In the genomic region with DNA sequence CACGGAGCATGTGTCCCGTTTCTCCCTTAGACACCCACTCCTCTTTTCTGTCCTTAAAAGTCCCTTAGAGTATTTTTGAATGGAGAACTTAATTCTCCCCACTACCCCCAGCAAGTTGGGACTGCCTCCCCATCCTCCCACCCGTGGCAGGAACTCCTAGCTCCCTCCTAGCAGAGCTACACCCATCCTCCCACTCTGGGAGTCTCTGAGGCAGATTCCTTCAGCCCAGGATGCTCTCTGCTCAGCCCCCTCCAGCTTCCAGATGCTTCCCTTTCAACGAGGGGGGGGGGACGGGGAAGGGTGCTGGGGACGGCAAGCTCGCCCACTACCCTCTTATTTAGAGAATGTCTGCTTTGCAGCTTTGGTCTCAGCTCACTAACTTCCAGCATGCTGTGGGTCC, we compare ENCODE assay signal across 9 mouse cellular contexts. TPM values are rescaled to one million over a fixed set of nuclear protein-coding genes. Genes with fewer than 3 reads are reported as not detected.
DNase-seq lines count a peak whose midpoint lies in the region; ATAC-seq and TF ChIP-seq lines count a peak whose summit lies in the region.
"Had no signal": no experiment of that assay in that cellular context is flagged by ENCODE, and none has a peak within 500 bp of the region (broad histone marks: within the 10 kb centered on the region; RNA-seq: fewer than 3 reads in every experiment).

No protein-coding gene starts in this region.

- no peak overlapping the region for H3K9ac ChIP-seq in heart, postnatal 0 days (replicated peaks; ENCODE audit: low read depth, low read length)
- no peak overlapping the region for H3K9ac ChIP-seq in heart, adult 2 months (ENCODE audit: low read depth, low read length)
- no peak overlapping the region for H3K9ac ChIP-seq in hindbrain, embryonic 11.5 days (ENCODE audit: low read depth, low read length)
- no peak overlapping the region for H3K9ac ChIP-seq in midbrain, embryonic 12.5 days (replicated peaks)

- WGBS in heart, postnatal 0 days, result 19% methylated on average over 7 of the region's 7 CpGs
- 23% methylated on average over 7 of the region's 7 CpGs for WGBS in heart, adult 2 months
- 26% methylated on average over 7 of the region's 7 CpGs for WGBS in embryonic facial prominence, embryonic 10.5 days
- WGBS in hindbrain, embryonic 11.5 days, result 23% methylated on average over 7 of the region's 7 CpGs
- 25% methylated on average over 7 of the region's 7 CpGs for WGBS in midbrain, embryonic 12.5 days

- ATAC-seq in heart, postnatal 0 days (ENCODE audit: insufficient read depth, low read depth), result no peak
- no peak for ATAC-seq in hindbrain, embryonic 11.5 days (ENCODE audit: low FRiP score)
- ATAC-seq in midbrain, embryonic 12.5 days (ENCODE audit: low FRiP score, low read depth), result no peak
- ATAC-seq in megakaryocyte, adult 5-6 weeks (ENCODE audit: poor library complexity, severe bottlenecking), result no peak

- no peak for TF ChIP-seq CTCF in heart, postnatal 0 days (IDR thresholded peaks at IDR 0.05; ENCODE audit: low read depth)
- TF ChIP-seq CTCF in heart, adult 2 months (IDR thresholded peaks at IDR 0.05), result no peak

- no peaks in the 10 kb centered on the region for H3K9me3 ChIP-seq in heart, postnatal 0 days (replicated peaks; ENCODE audit: control insufficient read depth, low read length)
- H3K9me3 ChIP-seq in embryonic facial prominence, embryonic 10.5 days, result no peaks in the 10 kb centered on the region
- H3K9me3 ChIP-seq in hindbrain, embryonic 11.5 days (ENCODE audit: control insufficient read depth, low read length), result no peaks in the 10 kb centered on the region
- no peaks in the 10 kb centered on the region for H3K9me3 ChIP-seq in midbrain, embryonic 12.5 days
- H3K9me3 ChIP-seq: G1E had no signal

- no peak for TF ChIP-seq EP300 in heart, postnatal 0 days (IDR thresholded peaks at IDR 0.05; ENCODE audit: low read depth)
- no peak for TF ChIP-seq EP300 in heart, adult 2 months (IDR thresholded peaks at IDR 0.05; ENCODE audit: insufficient read depth, low read depth, low read length)

- peaks cover 22% of the 10 kb centered on the region for H3K27me3 ChIP-seq in heart, postnatal 0 days (ENCODE audit: control insufficient read depth, insufficient read depth, low read length)
- peaks cover 8% of the 10 kb centered on the region for H3K27me3 ChIP-seq in heart, adult 2 months (ENCODE audit: control insufficient read depth, insufficient read depth, low read length)
- peaks cover 40% of the 10 kb centered on the region for H3K27me3 ChIP-seq in embryonic facial prominence, embryonic 10.5 days (replicated peaks; ENCODE audit: low read depth, poor library complexity, severe bottlenecking)
- peaks cover 13% of the 10 kb centered on the region; the same call in 1 of the 2 replicates for H3K27me3 ChIP-seq in hindbrain, embryonic 11.5 days (ENCODE audit: control insufficient read depth, insufficient read depth, low read length)
- peaks cover 26% of the 10 kb centered on the region for H3K27me3 ChIP-seq in midbrain, embryonic 12.5 days

- no peaks in the 10 kb centered on the region for H3K79me2 ChIP-seq in heart, adult 2 months (replicated peaks; ENCODE audit: control insufficient read depth, insufficient read depth, low read length)

- DNase-seq in heart, postnatal 0 days (ENCODE audit: low spot score), result no peak
- no peak for DNase-seq in heart, adult 2 months
- no peak for DNase-seq in embryonic facial prominence, embryonic 10.5 days (ENCODE audit: low spot score)
- DNase-seq in hindbrain, embryonic 11.5 days (ENCODE audit: low spot score), result no peak
- DNase-seq in B cell, adult 2 months, result no peak
- DNase-seq in urinary bladder, postnatal 25 days (ENCODE audit: low spot score), result no peak

- H3K4me1 ChIP-seq in heart, postnatal 0 days (ENCODE audit: control insufficient read depth, insufficient read depth), result no peaks in the 10 kb centered on the region
- H3K4me1 ChIP-seq in heart, adult 2 months (ENCODE audit: control insufficient read depth, insufficient read depth, low read length), result peaks cover 1% of the 10 kb centered on the region
- H3K4me1 ChIP-seq in embryonic facial prominence, embryonic 10.5 days, result peaks cover 17% of the 10 kb centered on the region
- no peaks in the 10 kb centered on the region; the same call in 1 of the 2 replicates for H3K4me1 ChIP-seq in hindbrain, embryonic 11.5 days (replicated peaks; ENCODE audit: control insufficient read depth, insufficient read depth, low read length)
- H3K4me1 ChIP-seq in midbrain, embryonic 12.5 days, result peaks cover 11% of the 10 kb centered on the region

- no peak overlapping the region for H3K27ac ChIP-seq in heart, postnatal 0 days (ENCODE audit: low read depth)
- no peak overlapping the region for H3K27ac ChIP-seq in heart, adult 2 months
- H3K27ac ChIP-seq in embryonic facial prominence, embryonic 10.5 days (replicated peaks), result peak overlapping the region; percentile 67; the same call in 1 of the 2 replicates
- no peak overlapping the region for H3K27ac ChIP-seq in hindbrain, embryonic 11.5 days (ENCODE audit: low read depth, low read length)
- H3K27ac ChIP-seq in midbrain, embryonic 12.5 days (replicated peaks), result no peak overlapping the region

- TF ChIP-seq POLR2A in heart, adult 2 months (IDR thresholded peaks at IDR 0.05; ENCODE audit: insufficient read depth, low read depth, low read length), result no peak

- intact Hi-C loops in heart, adult 2 months (cut with DNase I), result no loop called here

- H3K36me3 ChIP-seq in heart, postnatal 0 days (replicated peaks; ENCODE audit: control insufficient read depth, insufficient read depth, low read length), result no peaks in the 10 kb centered on the region
- H3K36me3 ChIP-seq in heart, adult 2 months (ENCODE audit: control insufficient read depth, insufficient read depth, low read length), result no peaks in the 10 kb centered on the region
- no peaks in the 10 kb centered on the region for H3K36me3 ChIP-seq in embryonic facial prominence, embryonic 10.5 days (replicated peaks)
- no peaks in the 10 kb centered on the region for H3K36me3 ChIP-seq in hindbrain, embryonic 11.5 days (ENCODE audit: control insufficient read depth, insufficient read depth, low read length)
- H3K36me3 ChIP-seq in midbrain, embryonic 12.5 days, result no peaks in the 10 kb centered on the region
- H3K36me3 ChIP-seq: G1E had no signal

- H3K4me2 ChIP-seq in heart, postnatal 0 days (ENCODE audit: low read depth, low read length), result peak overlapping the region; percentile 73; the same call in 1 of the 2 replicates
- H3K4me2 ChIP-seq in hindbrain, embryonic 11.5 days (replicated peaks; ENCODE audit: low read depth, low read length), result no peak overlapping the region
- peak overlapping the region; percentile 82 for H3K4me2 ChIP-seq in midbrain, embryonic 12.5 days (replicated peaks)

- H3K4me3 ChIP-seq in heart, postnatal 0 days (ENCODE audit: low read depth, low read length), result no peak overlapping the region
- H3K4me3 ChIP-seq in heart, adult 2 months, result no peak overlapping the region; the same call in 1 of the 2 replicates
- H3K4me3 ChIP-seq in embryonic facial prominence, embryonic 10.5 days, result peak overlapping the region; percentile 65
- H3K4me3 ChIP-seq in hindbrain, embryonic 11.5 days (ENCODE audit: low read depth, low read length), result peak overlapping the region; percentile 38
- H3K4me3 ChIP-seq in midbrain, embryonic 12.5 days, result no peak overlapping the region

RNA-seq across cellular contexts. Expression of a gene that starts 1.1 kb away (rescaled TPM):
- 10.1 and 12.7 TPM in 2 replicates for total RNA-seq in heart, postnatal 0 days (2014; rRNA removed; ENCODE audit: low replicate concordance)
- 4.1 and 4.4 TPM in 2 replicates for polyA plus RNA-seq in heart, postnatal 0 days (2015; fragmentation: Nextera tagmentation; extraction: Ambion mirVana)
- total RNA-seq in heart, adult 2 months (2021), result 1 to 10 TPM; 5.7 to 5.9 TPM
- 5.4 and 10.1 TPM in 2 replicates for polyA plus RNA-seq in heart, adult 2 months (2012; rRNA removed)
- 2.5 and 2.9 TPM in 2 replicates for polyA plus RNA-seq in embryonic facial prominence, embryonic 10.5 days (2016; fragmentation: Nextera tagmentation; extraction: Ambion mirVana)
- 0.69 and 0.95 TPM in 2 replicates for polyA plus RNA-seq in hindbrain, embryonic 11.5 days (2014; fragmentation: Nextera tagmentation; extraction: Ambion mirVana)
- 0.55 and 0.64 TPM in 2 replicates for polyA plus RNA-seq in midbrain, embryonic 12.5 days (2016; fragmentation: Nextera tagmentation; extraction: Ambion mirVana)
- total RNA-seq in megakaryocyte, adult 5-6 weeks (2015), result 0.21 TPM in 1 of 2 replicates, not detected in the other
- not detected in 2 replicates for total RNA-seq in megakaryocyte, adult 5-6 weeks (2017)
- polyA plus RNA-seq: G1E had no signal

RNA-seq across cellular contexts. Expression of a gene that starts 27.1 kb away (rescaled TPM):
- 56.5 and 63.8 TPM in 2 replicates for total RNA-seq in heart, postnatal 0 days (2014; rRNA removed; ENCODE audit: low replicate concordance)
- polyA plus RNA-seq in heart, postnatal 0 days (2015; fragmentation: Nextera tagmentation; extraction: Ambion mirVana), result 32.1 and 33.3 TPM in 2 replicates
- 10 to 100 TPM; 75.0 to 82.4 TPM for total RNA-seq in heart, adult 2 months (2021)
- 51.8 and 73.7 TPM in 2 replicates for polyA plus RNA-seq in heart, adult 2 months (2012; rRNA removed)
- polyA plus RNA-seq in embryonic facial prominence, embryonic 10.5 days (2016; fragmentation: Nextera tagmentation; extraction: Ambion mirVana), result 22.1 and 29.7 TPM in 2 replicates
- 15.0 and 19.4 TPM in 2 replicates for polyA plus RNA-seq in hindbrain, embryonic 11.5 days (2014; fragmentation: Nextera tagmentation; extraction: Ambion mirVana)
- 27.3 and 27.8 TPM in 2 replicates for polyA plus RNA-seq in midbrain, embryonic 12.5 days (2016; fragmentation: Nextera tagmentation; extraction: Ambion mirVana)
- total RNA-seq in megakaryocyte, adult 5-6 weeks (2015), result 7.7 and 8.0 TPM in 2 replicates
- total RNA-seq in megakaryocyte, adult 5-6 weeks (2017), result 5.7 and 7.6 TPM in 2 replicates
- polyA plus RNA-seq: G1E had no signal

Comparison
In these comparisons a context has a peak if more than half of its experiments do, and no peak if none do; other contexts are left out.
1. H3K4me3 ChIP-seq: peak in embryonic facial prominence, embryonic 10.5 days (single experiment) and hindbrain, embryonic 11.5 days (single experiment); none in heart, postnatal 0 days (single experiment), heart, adult 2 months (single experiment) and midbrain, embryonic 12.5 days (single experiment).